Mouse (Mus musculus): Measurements from ENCODE around the gene Tspan5. TPM values are rescaled to one million over a fixed set of nuclear protein-coding genes. Genes with fewer than 3 reads are reported as not detected.

Gene Tspan5
- polyA plus RNA-seq, 2 experiments: 38.8 to 44.8 TPM

- TF ChIP-seq POLR2A (IDR thresholded peaks at IDR 0.05; ENCODE audit: borderline replicate concordance, extremely low read depth, insufficient read depth, insufficient read length): no peak
- WGBS: 78% methylated on average over 5 of the region's 5 CpGs
- H3K27ac ChIP-seq (replicated peaks; ENCODE audit: low read depth, low read length): no peak overlapping the region
Measured at GRCm38 (mm10) chr3:138747035-138747434, 5.0 kb downstream of the Tspan5 start.

GRCm38 (mm10) chr3:138747985-138748384 lies 6.0 kb downstream of the Tspan5 start:
- no peak for TF ChIP-seq POLR2A (IDR thresholded peaks at IDR 0.05; ENCODE audit: borderline replicate concordance, extremely low read depth, insufficient read depth, insufficient read length)
- Histone ChIP-seq H3K36me3 (ENCODE audit: control insufficient read depth, insufficient read depth, low read length) (no peaks in the 10 kb centered on the region), H3K27me3 (ENCODE audit: control insufficient read depth, insufficient read depth, low read length) (no peaks in the 10 kb centered on the region), H3K4me1 (ENCODE audit: control insufficient read depth, insufficient read depth, low read length) (peaks cover 23% of the 10 kb centered on the region), H3K4me3 (replicated peaks; ENCODE audit: low read length) (no peak overlapping the region), H3K4me2 (replicated peaks; ENCODE audit: low read depth, low read length, severe bottlenecking) (no peak overlapping the region), H3K27ac (replicated peaks; ENCODE audit: low read depth, low read length) (no peak overlapping the region), H3K9me3 (ENCODE audit: control insufficient read depth, low read length) (no peaks in the 10 kb centered on the region), H3K9ac (ENCODE audit: low read depth, low read length, severe bottlenecking) (no peak overlapping the region)
- 87% methylated on average over 5 of the region's 5 CpGs for WGBS
- DNase-seq (ENCODE audit: low spot score) (no peak), ATAC-seq (ENCODE audit: low FRiP score, low read depth) (no peak)

More at GRCm38 (mm10) chr3:138747035-138747434, 5.0 kb downstream of the Tspan5 start:
- no peaks in the 10 kb centered on the region for H3K36me3 ChIP-seq (ENCODE audit: control insufficient read depth, insufficient read depth, low read length)
- peaks cover 18% of the 10 kb centered on the region for H3K4me1 ChIP-seq (ENCODE audit: control insufficient read depth, insufficient read depth, low read length)
- H3K4me3 ChIP-seq (replicated peaks; ENCODE audit: low read length): no peak overlapping the region
- H3K9me3 ChIP-seq (ENCODE audit: control insufficient read depth, low read length): no peaks in the 10 kb centered on the region
- no peak for DNase-seq (ENCODE audit: low spot score)
- H3K27me3 ChIP-seq (ENCODE audit: control insufficient read depth, insufficient read depth, low read length): no peaks in the 10 kb centered on the region
- no peak overlapping the region for H3K4me2 ChIP-seq (replicated peaks; ENCODE audit: low read depth, low read length, severe bottlenecking)
- no peak for ATAC-seq (ENCODE audit: low FRiP score, low read depth)
- no peak overlapping the region for H3K9ac ChIP-seq (ENCODE audit: low read depth, low read length, severe bottlenecking)

DNA sequence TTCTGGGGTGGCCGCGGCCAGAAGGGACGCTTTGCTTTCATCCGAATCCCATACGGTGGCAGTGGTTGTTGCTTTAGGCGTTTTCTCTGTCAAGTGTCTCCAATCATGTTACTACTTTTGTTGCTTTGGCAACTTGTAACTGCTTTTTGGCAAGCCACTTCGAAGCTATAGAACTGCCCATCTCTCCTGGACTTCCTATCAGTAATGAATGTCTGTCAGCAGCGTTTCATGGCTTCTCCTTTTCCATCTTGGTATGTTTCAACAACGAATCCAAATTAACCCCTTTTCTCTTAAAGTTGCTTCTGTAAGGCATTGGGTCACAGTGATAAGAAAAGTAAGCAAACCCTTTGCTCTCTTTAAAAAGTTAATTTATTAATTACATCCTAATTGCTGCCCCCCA lies 7.7 kb downstream of the Tspan5 start:
- 81% methylated on average over 9 of the region's 9 CpGs for WGBS
- no peaks in the 10 kb centered on the region for H3K27me3 ChIP-seq (ENCODE audit: control insufficient read depth, insufficient read depth, low read length)
- no peak overlapping the region for H3K4me3 ChIP-seq (replicated peaks; ENCODE audit: low read length)

GRCm38 (mm10) chr3:138751328-138751727 lies 9.3 kb downstream of the Tspan5 start:
- no peaks in the 10 kb centered on the region for H3K27me3 ChIP-seq (ENCODE audit: control insufficient read depth, insufficient read depth, low read length)
- no peak for TF ChIP-seq POLR2A (IDR thresholded peaks at IDR 0.05; ENCODE audit: borderline replicate concordance, extremely low read depth, insufficient read depth, insufficient read length)
- H3K27ac ChIP-seq (replicated peaks; ENCODE audit: low read depth, low read length): no peak overlapping the region
- no peak overlapping the region for H3K4me2 ChIP-seq (replicated peaks; ENCODE audit: low read depth, low read length, severe bottlenecking)
- H3K9me3 ChIP-seq (ENCODE audit: control insufficient read depth, low read length): no peaks in the 10 kb centered on the region
- no peaks in the 10 kb centered on the region for H3K36me3 ChIP-seq (ENCODE audit: control insufficient read depth, insufficient read depth, low read length)
- 86% methylated on average over 5 of the region's 5 CpGs for WGBS
- no peak overlapping the region for H3K4me3 ChIP-seq (replicated peaks; ENCODE audit: low read length)
- DNase-seq (ENCODE audit: low spot score) (no peak), ATAC-seq (ENCODE audit: low FRiP score, low read depth) (no peak)
- H3K9ac ChIP-seq (ENCODE audit: low read depth, low read length, severe bottlenecking): no peak overlapping the region
- peaks cover 14% of the 10 kb centered on the region for H3K4me1 ChIP-seq (ENCODE audit: control insufficient read depth, insufficient read depth, low read length)

More for the DNA sequence above, 7.7 kb downstream of the Tspan5 start:
- no peak overlapping the region for H3K4me2 ChIP-seq (replicated peaks; ENCODE audit: low read depth, low read length, severe bottlenecking)
- H3K27ac ChIP-seq (replicated peaks; ENCODE audit: low read depth, low read length): no peak overlapping the region
- H3K4me1 ChIP-seq (ENCODE audit: control insufficient read depth, insufficient read depth, low read length): peaks cover 16% of the 10 kb centered on the region
- no peaks in the 10 kb centered on the region for H3K9me3 ChIP-seq (ENCODE audit: control insufficient read depth, low read length)
- TF ChIP-seq POLR2A (IDR thresholded peaks at IDR 0.05; ENCODE audit: borderline replicate concordance, extremely low read depth, insufficient read depth, insufficient read length): no peak
- no peak overlapping the region for H3K9ac ChIP-seq (ENCODE audit: low read depth, low read length, severe bottlenecking)
- no peaks in the 10 kb centered on the region for H3K36me3 ChIP-seq (ENCODE audit: control insufficient read depth, insufficient read depth, low read length)
- ATAC-seq (ENCODE audit: low FRiP score, low read depth) (no peak), DNase-seq (ENCODE audit: low spot score) (no peak)

- TF ChIP-seq POLR2A (IDR thresholded peaks at IDR 0.05; ENCODE audit: borderline replicate concordance, extremely low read depth, insufficient read depth, insufficient read length): no peak
- DNase-seq (ENCODE audit: low spot score): no peak
- 76% methylated on average over 5 of the region's 5 CpGs for WGBS
- Histone ChIP-seq H3K36me3 (ENCODE audit: control insufficient read depth, insufficient read depth, low read length) (no peaks in the 10 kb centered on the region), H3K27me3 (ENCODE audit: control insufficient read depth, insufficient read depth, low read length) (no peaks in the 10 kb centered on the region), H3K9ac (ENCODE audit: low read depth, low read length, severe bottlenecking) (no peak overlapping the region), H3K9me3 (ENCODE audit: control insufficient read depth, low read length) (no peaks in the 10 kb centered on the region), H3K4me3 (replicated peaks; ENCODE audit: low read length) (no peak overlapping the region), H3K27ac (replicated peaks; ENCODE audit: low read depth, low read length) (no peak overlapping the region), H3K4me2 (replicated peaks; ENCODE audit: low read depth, low read length, severe bottlenecking) (no peak overlapping the region), H3K4me1 (ENCODE audit: control insufficient read depth, insufficient read depth, low read length) (peaks cover 14% of the 10 kb centered on the region)
- ATAC-seq (ENCODE audit: low FRiP score, low read depth): no peak
Measured at GRCm38 (mm10) chr3:138752056-138752455, 10.1 kb downstream of the Tspan5 start.

DNA sequence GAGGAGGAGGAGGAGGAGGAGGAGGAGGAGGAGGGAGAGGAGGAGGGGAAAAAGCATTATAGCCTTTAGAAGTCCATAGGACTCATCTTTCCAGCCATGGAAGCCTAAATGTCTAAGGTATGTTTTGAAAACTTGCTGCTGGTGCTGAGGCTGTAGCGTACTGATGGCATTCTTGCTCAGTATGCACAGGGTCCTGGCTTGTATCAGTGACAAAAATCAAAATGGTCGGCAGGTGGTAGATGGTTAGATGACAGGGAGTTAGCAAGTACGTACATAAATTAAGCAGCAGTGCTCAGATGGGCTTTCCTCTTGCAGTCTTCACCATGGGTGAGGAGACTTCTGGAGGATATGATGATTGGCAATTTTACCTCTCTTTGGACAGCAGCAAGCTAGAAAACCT lies 10.8 kb downstream of the Tspan5 start:
- ATAC-seq (ENCODE audit: low FRiP score, low read depth) (no peak), DNase-seq (ENCODE audit: low spot score) (no peak)
- Histone ChIP-seq H3K36me3 (ENCODE audit: control insufficient read depth, insufficient read depth, low read length) (no peaks in the 10 kb centered on the region), H3K27me3 (ENCODE audit: control insufficient read depth, insufficient read depth, low read length) (no peaks in the 10 kb centered on the region), H3K4me1 (ENCODE audit: control insufficient read depth, insufficient read depth, low read length) (peaks cover 14% of the 10 kb centered on the region), H3K4me3 (replicated peaks; ENCODE audit: low read length) (no peak overlapping the region), H3K4me2 (replicated peaks; ENCODE audit: low read depth, low read length, severe bottlenecking) (no peak overlapping the region), H3K27ac (replicated peaks; ENCODE audit: low read depth, low read length) (no peak overlapping the region), H3K9ac (ENCODE audit: low read depth, low read length, severe bottlenecking) (no peak overlapping the region), H3K9me3 (ENCODE audit: control insufficient read depth, low read length) (no peaks in the 10 kb centered on the region)
- 59% methylated on average over 3 of the region's 3 CpGs for WGBS
- TF ChIP-seq POLR2A (IDR thresholded peaks at IDR 0.05; ENCODE audit: borderline replicate concordance, extremely low read depth, insufficient read depth, insufficient read length): no peak
